Mouse (Mus musculus) neural tube, embryonic 11.5 days (tissue): ENCODE data around the gene Lztr1. TPM values are rescaled to one million over a fixed set of nuclear protein-coding genes. Genes with fewer than 3 reads are reported as not detected.
"Not testable (repeated sequence)": the region's sequence is repeated elsewhere in the genome, so short reads cannot be mapped to it uniquely, and the experiment has no call there.

ENCODE experiments used
- ATAC-seq: fragments of 200-750 bp; cut with Nextera tagmentation; 2 replicates; pipeline ENCODE4 v1.8.0; 2017; ENCODE audit warnings: moderate number of reproducible peaks, mild to moderate bottlenecking, moderate TSS enrichment, moderate library complexity; ENCODE audit not compliant: insufficient read depth, low FRiP score, low TSS enrichment
- DNase-seq: peaks from one replicate; pipeline ENCODE4 v3.0.0-alpha.2; 2015; ENCODE audit warnings: low spot score
- H3K27ac ChIP-seq: fragments of 300-500 bp; sonication (generic); 2 replicates; pipeline ENCODE4 v1.5.1; 2014; ENCODE audit warnings: low read depth, mild to moderate bottlenecking, low read length
- H3K27me3 ChIP-seq: fragments of 300-500 bp; sonication (generic); 2 replicates; pipeline ENCODE4 v1.6.1; 2014; ENCODE audit warnings: mild to moderate bottlenecking, low read length, mixed read lengths; ENCODE audit not compliant: control insufficient read depth, insufficient read depth
- H3K36me3 ChIP-seq: fragments of 300-500 bp; sonication (generic); 2 replicates; pipeline ENCODE4 v1.6.1; 2014; ENCODE audit warnings: mild to moderate bottlenecking, low read length, moderate library complexity, mixed read lengths; ENCODE audit not compliant: control insufficient read depth, insufficient read depth
- H3K4me1 ChIP-seq: fragments of 300-500 bp; sonication (generic); 2 replicates; pipeline ENCODE4 v1.6.1; 2014; ENCODE audit warnings: low read length, mixed read lengths; ENCODE audit not compliant: control insufficient read depth, insufficient read depth
- H3K4me2 ChIP-seq: fragments of 300-500 bp; sonication (generic); 2 replicates; pipeline ENCODE4 v1.6.1; 2014; ENCODE audit warnings: low read depth, mild to moderate bottlenecking, moderate library complexity
- H3K4me3 ChIP-seq: fragments of 300-500 bp; sonication (generic); 2 replicates; pipeline ENCODE4 v1.5.1; 2014; ENCODE audit warnings: low read depth, low read length
- H3K9ac ChIP-seq: fragments of 300-500 bp; sonication (generic); 2 replicates; pipeline ENCODE4 v1.6.1; 2014; ENCODE audit warnings: mild to moderate bottlenecking, low read length
- H3K9me3 ChIP-seq: fragments of 300-500 bp; sonication (generic); 2 replicates; pipeline ENCODE4 v1.6.1; 2016; ENCODE audit warnings: low read length; ENCODE audit not compliant: control insufficient read depth
- WGBS: fragments of 180-500 bp; shearing (Covaris S2); extraction: QIAGEN DNeasy Blood & Tissue Kit; methylation state at CpG from one replicate; pipeline ENCODE4 v1.1.7; 2014; 5-methylcytosine and 5-hydroxymethylcytosine counted together
- polyA plus RNA-seq: library from polyadenylated mRNA; unstranded; fragments of >200 nt; fragmentation: Nextera tagmentation; extraction: Ambion mirVana; gene quantifications from 2 replicates; pipeline ENCODE4 v1.2.1, GENCODE M21; 2014

Gene Lztr1
- polyA plus RNA-seq, 1 experiment from 2014 or later, result 92.7 TPM

DNA sequence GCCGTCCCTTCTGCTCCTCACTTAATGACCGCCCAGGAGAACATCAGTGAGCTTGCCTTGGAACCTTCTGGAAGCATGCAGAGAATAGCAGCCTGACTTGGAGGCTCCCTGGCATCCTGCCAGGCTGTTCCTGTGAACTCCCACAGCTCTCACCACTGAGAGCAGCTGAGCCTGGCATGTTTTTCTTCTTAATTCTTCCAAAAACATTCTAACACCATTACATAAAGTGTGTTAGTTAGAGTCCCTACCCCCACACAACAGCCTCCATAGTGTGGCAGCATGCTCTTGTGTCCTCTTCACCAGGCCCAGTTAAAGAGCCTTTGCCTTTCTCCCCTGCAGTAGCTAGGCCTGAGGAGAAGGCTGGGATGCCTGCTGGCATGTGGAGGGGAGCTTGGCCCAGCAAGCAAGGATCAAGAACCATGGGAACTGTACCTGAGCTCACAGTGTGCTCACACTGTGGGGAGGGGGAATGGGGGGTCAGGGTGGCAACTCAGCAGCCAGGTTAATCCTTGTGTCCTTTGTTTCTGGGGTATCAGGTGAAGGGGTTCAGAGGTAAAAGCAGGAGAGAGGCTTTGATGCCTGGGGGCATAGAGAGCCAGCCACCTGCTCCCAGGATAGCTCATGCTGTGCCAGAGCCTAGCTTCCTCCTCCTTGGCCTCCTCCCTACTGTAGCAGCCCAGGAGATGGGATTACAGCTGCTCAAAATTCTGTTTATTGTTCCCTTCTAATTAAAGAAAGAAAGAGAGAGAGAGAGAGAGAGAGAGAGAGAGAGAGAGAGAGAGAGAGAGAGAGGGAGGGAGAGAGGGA, 11.8 kb upstream of the Lztr1 start:
- Histone ChIP-seq H3K4me1 (peaks cover 8% of the 10 kb centered on the region), H3K4me3 (no peak overlapping the region), H3K9ac (no peak overlapping the region), H3K27me3 (no peaks in the 10 kb centered on the region), H3K4me2 (no peak overlapping the region), H3K36me3 (no peaks in the 10 kb centered on the region), H3K27ac (no peak overlapping the region), H3K9me3 (no peaks in the 10 kb centered on the region)
- 64% methylated on average over 2 of the region's 2 CpGs for WGBS
- DNase-seq (no peak), ATAC-seq (no peak)

DNA sequence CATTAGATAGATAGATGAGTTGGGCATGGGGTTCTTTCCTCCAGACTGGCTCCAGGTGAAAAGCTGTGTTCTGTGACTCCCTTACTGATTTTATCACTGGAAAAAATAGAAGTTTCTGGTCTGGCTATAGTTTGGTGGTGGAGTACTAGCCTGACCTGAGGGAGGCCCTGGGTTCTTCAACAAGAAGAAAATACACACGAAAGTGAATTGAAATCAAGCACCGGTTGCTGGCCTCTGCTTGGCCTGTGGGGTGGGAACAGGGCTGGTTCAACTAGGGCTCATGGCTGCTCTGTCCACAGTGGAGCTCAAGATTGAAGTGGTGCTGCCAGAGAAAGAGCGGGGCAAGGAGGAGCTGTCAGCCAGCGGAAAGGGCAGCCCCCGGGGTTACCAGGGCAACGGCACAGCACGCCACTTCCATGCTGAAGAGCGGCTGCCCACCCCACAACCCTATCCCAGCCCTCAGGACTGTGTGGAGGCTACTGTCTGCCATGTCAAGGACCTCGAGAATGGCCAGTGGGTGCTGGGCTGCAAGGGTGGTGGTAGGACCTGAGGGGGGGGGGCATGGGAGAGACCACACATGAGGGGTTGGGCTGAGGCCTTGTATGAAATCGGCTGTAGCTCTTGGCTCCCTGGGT, 9.1 kb upstream of the Lztr1 start:
- H3K4me3 ChIP-seq, result no peak overlapping the region
- H3K4me2 ChIP-seq, result no peak overlapping the region
- H3K27me3 ChIP-seq, result no peaks in the 10 kb centered on the region
- WGBS, result 16% methylated on average over 10 of the region's 10 CpGs
- H3K9ac ChIP-seq, result no peak overlapping the region
- H3K4me1 ChIP-seq, result peaks cover 8% of the 10 kb centered on the region
- H3K36me3 ChIP-seq, result no peaks in the 10 kb centered on the region
- no peak overlapping the region for H3K27ac ChIP-seq
- DNase-seq (peak; percentile 64), ATAC-seq (peak; percentile 55; the same call in 1 of the 2 replicates)
- no peaks in the 10 kb centered on the region for H3K9me3 ChIP-seq

GRCm38 (mm10) chr16:17502681-17503080, 5.8 kb upstream of the Lztr1 start:
- Histone ChIP-seq H3K27me3 (no peaks in the 10 kb centered on the region), H3K9me3 (no peaks in the 10 kb centered on the region), H3K4me1 (peaks cover 6% of the 10 kb centered on the region), H3K4me3 (no peak overlapping the region), H3K9ac (no peak overlapping the region), H3K4me2 (no peak overlapping the region), H3K27ac (no peak overlapping the region), H3K36me3 (no peaks in the 10 kb centered on the region)
- DNase-seq (no peak), ATAC-seq (no peak)
- WGBS, result 84% methylated on average over 4 of the region's 4 CpGs

DNA sequence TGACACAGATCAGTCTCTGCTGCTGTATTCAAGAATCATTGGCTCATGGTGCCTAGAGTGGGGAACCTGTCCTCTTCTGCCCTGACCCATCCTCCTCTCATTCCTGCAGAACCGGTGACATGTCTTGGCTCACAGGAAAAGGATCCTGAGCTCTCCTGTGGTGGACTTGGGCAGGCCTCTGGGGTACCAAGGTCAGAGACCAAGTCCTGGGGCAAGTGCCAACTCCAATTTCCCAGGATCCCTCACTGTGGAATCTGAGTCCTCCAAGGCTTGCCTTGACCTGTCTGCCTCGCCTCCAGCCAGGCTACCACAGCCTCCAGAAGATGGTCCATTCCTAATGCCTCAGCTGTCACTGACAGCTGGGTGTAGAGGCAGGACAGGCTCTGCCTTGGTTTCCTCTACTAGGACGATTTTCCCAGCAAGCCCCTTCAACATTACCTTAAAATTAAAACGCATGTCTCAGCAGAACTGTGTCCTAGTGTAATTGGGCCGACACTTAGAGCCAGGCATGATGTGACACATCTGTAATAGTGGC, 1.4 kb upstream of the Lztr1 start:
- H3K27me3 ChIP-seq, result no peaks in the 10 kb centered on the region
- 85% methylated on average over 5 of the region's 5 CpGs for WGBS
- peaks cover 6% of the 10 kb centered on the region; the same call in 1 of the 2 replicates for H3K4me1 ChIP-seq
- no peak overlapping the region for H3K27ac ChIP-seq
- no peak overlapping the region for H3K9ac ChIP-seq
- ATAC-seq (no peak), DNase-seq (no peak)
- no peaks in the 10 kb centered on the region for H3K9me3 ChIP-seq
- H3K4me3 ChIP-seq, result no peak overlapping the region
- no peak overlapping the region for H3K4me2 ChIP-seq
- peaks cover 3% of the 10 kb centered on the region; the same call in 1 of the 2 replicates for H3K36me3 ChIP-seq

DNA sequence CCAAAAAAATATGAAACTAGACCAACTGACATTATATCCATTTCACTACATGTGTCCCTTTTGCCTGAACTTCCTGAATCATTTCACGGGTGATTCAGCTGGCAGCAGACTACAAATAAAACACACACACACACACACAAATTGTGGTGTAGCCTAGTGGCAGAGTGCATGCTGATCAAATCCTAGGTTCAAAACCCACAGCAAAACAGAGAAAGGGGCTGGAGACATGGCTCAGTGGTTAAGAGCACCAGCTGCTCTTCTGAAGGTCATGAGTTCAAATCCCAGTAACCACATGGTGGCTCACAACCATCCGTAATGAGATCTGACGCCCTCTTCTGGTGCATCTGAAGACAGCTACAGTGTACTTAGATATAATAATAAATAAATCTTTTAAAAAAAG, 457 bp upstream of the Lztr1 start:
- H3K4me1 ChIP-seq, ATAC-seq, H3K27me3 ChIP-seq, H3K9me3 ChIP-seq, DNase-seq, H3K36me3 ChIP-seq: not testable (repeated sequence)
- H3K27ac ChIP-seq, result peak overlapping the region; percentile 39; the same call in 1 of the 2 replicates
- 58% methylated on average over 2 of the region's 3 CpGs for WGBS
- peak overlapping the region; percentile 83 for H3K9ac ChIP-seq
- H3K4me3 ChIP-seq, result peak overlapping the region; percentile 72
- peak overlapping the region; percentile 56 for H3K4me2 ChIP-seq

DNA sequence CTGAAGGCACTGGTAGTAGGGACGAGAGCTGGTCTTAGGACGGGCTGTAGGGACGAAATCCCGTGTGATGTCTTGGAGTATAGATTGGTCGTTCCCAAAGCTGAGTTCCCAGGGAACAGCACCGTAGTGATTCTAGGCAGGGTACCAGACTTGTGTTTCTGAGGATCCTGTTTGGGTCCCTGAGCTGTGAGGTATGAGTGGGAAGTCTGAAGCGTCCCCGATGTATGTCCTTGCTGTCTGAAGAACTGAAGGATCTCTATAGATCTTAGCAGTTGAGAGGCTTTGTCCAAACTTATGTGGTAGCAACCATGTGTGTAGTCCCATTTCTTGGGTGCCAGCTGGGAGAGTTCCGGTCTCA, 731 bp downstream of the Lztr1 start:
- ATAC-seq (peak; percentile 10), DNase-seq (no peak)
- Histone ChIP-seq H3K4me2 (peak overlapping the region; percentile 56), H3K9me3 (no peaks in the 10 kb centered on the region), H3K36me3 (peaks cover 6% of the 10 kb centered on the region), H3K9ac (peak overlapping the region; percentile 83), H3K4me3 (peak overlapping the region; percentile 72), H3K27ac (no peak overlapping the region), H3K4me1 (peaks cover 6% of the 10 kb centered on the region; the same call in 1 of the 2 replicates), H3K27me3 (no peaks in the 10 kb centered on the region)
- WGBS, result 16% methylated on average over 9 of the region's 9 CpGs

GRCm38 (mm10) chr16:17510143-17510542, 1.7 kb downstream of the Lztr1 start:
- peak overlapping the region; percentile 56 for H3K4me2 ChIP-seq
- WGBS, result 95% methylated on average over 2 of the region's 2 CpGs
- no peak for DNase-seq
- peaks cover 6% of the 10 kb centered on the region; the same call in 1 of the 2 replicates for H3K4me1 ChIP-seq
- no peak overlapping the region for H3K9ac ChIP-seq
- no peak overlapping the region for H3K27ac ChIP-seq
- H3K4me3 ChIP-seq, result peak overlapping the region; percentile 72; the same call in 1 of the 2 replicates
- no peaks in the 10 kb centered on the region for H3K9me3 ChIP-seq
- H3K27me3 ChIP-seq, result no peaks in the 10 kb centered on the region
- ATAC-seq, result no peak
- peaks cover 6% of the 10 kb centered on the region for H3K36me3 ChIP-seq

DNA sequence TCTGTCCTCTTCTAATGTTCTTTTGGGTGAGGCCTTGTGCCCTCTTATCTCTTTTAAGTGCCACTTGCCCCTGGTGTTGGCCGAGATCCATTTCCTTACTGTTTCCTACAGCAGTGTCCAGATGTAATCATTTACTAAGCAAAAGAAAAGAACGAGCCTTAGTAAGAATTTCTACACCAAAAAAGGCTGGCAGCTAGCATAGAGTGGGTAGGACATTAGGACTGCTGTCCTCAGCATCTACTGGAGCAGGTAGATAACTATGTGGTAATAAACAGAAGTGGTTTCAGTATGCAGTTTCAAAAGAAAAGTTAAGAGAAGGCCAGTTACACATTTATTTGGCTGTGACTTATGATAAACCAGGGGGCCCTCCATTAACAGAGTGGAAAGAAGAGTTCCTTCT, 2.2 kb downstream of the Lztr1 start:
- H3K9me3 ChIP-seq, result no peaks in the 10 kb centered on the region
- ATAC-seq (no peak), DNase-seq (no peak)
- no peak overlapping the region for H3K4me2 ChIP-seq
- no peaks in the 10 kb centered on the region for H3K27me3 ChIP-seq
- H3K36me3 ChIP-seq, result peaks cover 6% of the 10 kb centered on the region
- H3K4me1 ChIP-seq, result peaks cover 6% of the 10 kb centered on the region; the same call in 1 of the 2 replicates
- no peak overlapping the region for H3K9ac ChIP-seq
- no peak overlapping the region for H3K4me3 ChIP-seq
- no peak overlapping the region for H3K27ac ChIP-seq
- 90% methylated on average over 2 of the region's 2 CpGs for WGBS
